Mouse (Mus musculus) liver, adult 2 months (tissue): Measurements from ENCODE around the gene Cenpa. TPM values are rescaled to one million over a fixed set of nuclear protein-coding genes. Genes with fewer than 3 reads are reported as not detected.
A peak's percentile ranks its signal among the peaks of the same experiment; 100 is the strongest.
"Not testable (repeated sequence)": the region's sequence is repeated elsewhere in the genome, so short reads cannot be mapped to it uniquely, and the experiment has no call there.

Experiments used
- DNase-seq: peaks from one replicate; pipeline ENCODE4 v3.0.0-alpha.2; 2011; ENCODE audit warnings: low read depth, low spot score; ENCODE audit errors: extremely low read depth
- H3K27ac ChIP-seq: fragments of 200-500 bp; replicated peaks from 2 replicates; pipeline ENCODE4 v1.5.1; 2012; ENCODE audit warnings: low read depth, mild to moderate bottlenecking, control low read depth, inconsistent platforms, low read length; ENCODE audit not compliant: insufficient read depth
- H3K27me3 ChIP-seq: fragments of 200-500 bp; 2 replicates; pipeline ENCODE4 v1.6.1; 2012; ENCODE audit warnings: mild to moderate bottlenecking, moderate library complexity, low read length, inconsistent platforms; ENCODE audit not compliant: control insufficient read depth, insufficient read depth
- H3K36me3 ChIP-seq: fragments of 200-500 bp; 2 replicates; pipeline ENCODE4 v1.6.1; 2012; ENCODE audit warnings: low read length, inconsistent platforms; ENCODE audit not compliant: control insufficient read depth, insufficient read depth
- H3K4me1 ChIP-seq: fragments of 200-500 bp; 2 replicates; pipeline ENCODE4 v1.6.1; 2011; ENCODE audit warnings: low read length; ENCODE audit not compliant: control insufficient read depth, insufficient read depth
- H3K4me3 ChIP-seq: fragments of 200-500 bp; 2 replicates; pipeline ENCODE4 v1.5.1; 2011; ENCODE audit warnings: low read depth, mild to moderate bottlenecking, control low read depth, low read length, moderate library complexity; ENCODE audit not compliant: insufficient read depth
- H3K79me2 ChIP-seq: fragments of 200-500 bp; 2 replicates; pipeline ENCODE4 v1.6.1; 2012; ENCODE audit warnings: inconsistent platforms, mild to moderate bottlenecking, low read length, moderate library complexity; ENCODE audit not compliant: control insufficient read depth, insufficient read depth
- H3K9ac ChIP-seq: fragments of 200-500 bp; 2 replicates; pipeline ENCODE4 v1.6.1; 2012; ENCODE audit warnings: low read depth, mild to moderate bottlenecking, control low read depth, inconsistent platforms, low read length
- CTCF ChIP-seq: fragments of 200-500 bp; IDR thresholded peaks from 2 replicates; pipeline ENCODE4 v1.5.1; 2011; ENCODE audit warnings: low read depth, low read length, control low read depth
- POLR2A ChIP-seq: fragments of 200-500 bp; IDR thresholded peaks from 2 replicates; pipeline ENCODE4 v1.6.1; 2011; ENCODE audit warnings: low read length, control low read depth; ENCODE audit not compliant: insufficient read depth; ENCODE audit errors: extremely low read depth
- WGBS: fragments of 180-500 bp; shearing (Covaris S2); methylation state at CpG from one replicate; pipeline ENCODE4 v1.1.7; 2018; 5-methylcytosine and 5-hydroxymethylcytosine counted together
- polyA plus RNA-seq: library from polyadenylated mRNA; depleted of rRNA; stranded (reverse); fragments of >200 nt; gene quantifications from 2 replicates; pipeline ENCODE4 v1.2.3, GENCODE M21; 2012
- total RNA-seq: library from RNA; depleted of rRNA; stranded (reverse); fragments of >200 nt; gene quantifications from 2 replicates; pipeline ENCODE4 v1.2.3, GENCODE M21; 2014

The Cenpa gene
- total and polyA plus RNA-seq, 2 experiments, result 5.3 to 8.0 TPM

DNA sequence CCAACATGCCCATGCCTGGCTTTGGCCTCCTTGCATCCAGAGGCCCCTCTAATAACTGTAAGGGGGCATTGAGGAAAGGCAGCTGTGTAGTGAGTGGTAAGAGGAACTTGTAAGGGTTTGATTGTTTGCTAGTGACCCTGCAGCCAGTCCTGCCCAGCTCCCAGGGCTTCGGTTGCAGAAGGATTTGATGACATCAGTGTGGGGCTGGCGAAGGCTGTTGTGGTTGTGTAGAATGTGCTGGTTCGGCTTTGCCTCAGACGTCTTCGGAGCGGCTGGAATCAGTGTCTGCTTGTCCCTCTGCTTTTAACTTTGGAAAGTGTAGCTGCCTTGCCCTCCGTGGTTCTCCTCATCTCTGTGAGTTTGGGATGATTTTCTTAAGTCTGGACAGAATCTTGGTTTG, 10.2 kb downstream of the Cenpa start:
- H3K36me3 ChIP-seq, result no peaks in the 10 kb centered on the region
- no peak overlapping the region for H3K9ac ChIP-seq
- TF ChIP-seq POLR2A, result no peak
- no peak for DNase-seq
- WGBS, result 93% methylated on average over 7 of the region's 7 CpGs
- peaks cover 1% of the 10 kb centered on the region; the same call in 1 of the 2 replicates for H3K4me1 ChIP-seq
- H3K27me3 ChIP-seq, result no peaks in the 10 kb centered on the region
- H3K79me2 ChIP-seq, result no peaks in the 10 kb centered on the region
- no peak overlapping the region for H3K4me3 ChIP-seq
- H3K27ac ChIP-seq, result no peak overlapping the region

DNA sequence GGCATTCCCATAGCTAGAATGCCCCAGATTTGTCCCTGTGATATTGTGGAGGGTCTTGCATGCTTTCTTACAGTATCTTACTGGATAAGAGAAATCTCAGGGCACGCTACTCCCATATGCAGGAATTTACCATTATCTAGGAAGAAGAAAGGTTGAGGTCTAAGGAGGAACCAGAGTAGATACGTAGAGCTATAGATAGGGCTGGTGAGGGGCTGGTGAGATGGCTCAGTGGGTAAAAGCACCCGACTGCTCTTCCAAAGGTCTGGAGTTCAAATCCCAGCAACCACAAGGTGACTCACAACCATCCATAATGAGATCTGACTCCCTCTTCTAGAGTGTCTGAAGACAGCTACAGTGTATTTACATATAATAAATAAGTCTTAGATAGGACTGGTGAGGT, 11.5 kb downstream of the Cenpa start:
- H3K79me2 ChIP-seq, H3K4me1 ChIP-seq, DNase-seq, H3K36me3 ChIP-seq, H3K9ac ChIP-seq, H3K27me3 ChIP-seq, H3K4me3 ChIP-seq, H3K27ac ChIP-seq: not testable (repeated sequence)
- 99% methylated on average over 3 of the region's 3 CpGs for WGBS

DNA sequence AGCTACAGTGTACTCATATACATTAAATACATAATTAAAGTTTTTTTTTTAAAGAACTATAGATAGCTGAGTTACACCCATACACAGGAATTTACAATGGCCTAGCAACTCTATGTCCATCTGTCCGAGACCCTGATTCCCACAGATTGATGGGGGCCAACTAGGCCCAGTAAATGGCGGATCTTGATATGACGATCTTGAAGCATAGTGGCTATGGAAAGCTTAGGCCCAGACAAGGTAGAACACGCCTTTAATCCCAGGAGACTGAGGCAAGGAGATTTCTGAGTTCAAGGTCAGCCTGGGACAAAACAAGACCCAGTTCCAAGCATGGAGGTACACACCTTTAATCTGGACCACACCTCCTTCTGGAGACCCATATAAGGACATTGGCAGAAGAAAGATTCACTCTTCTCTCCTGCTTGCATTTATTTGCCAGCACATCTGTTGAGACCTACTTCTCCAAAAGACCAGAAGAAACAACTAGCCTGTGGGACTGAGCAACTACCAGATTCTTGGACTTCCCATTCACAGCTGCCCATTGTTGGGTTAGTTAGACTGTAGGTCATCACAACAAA, 12.2 kb downstream of the Cenpa start:
- 98% methylated on average over 4 of the region's 4 CpGs for WGBS
- Histone ChIP-seq H3K36me3 (no peaks in the 10 kb centered on the region), H3K27ac (no peak overlapping the region)

DNA sequence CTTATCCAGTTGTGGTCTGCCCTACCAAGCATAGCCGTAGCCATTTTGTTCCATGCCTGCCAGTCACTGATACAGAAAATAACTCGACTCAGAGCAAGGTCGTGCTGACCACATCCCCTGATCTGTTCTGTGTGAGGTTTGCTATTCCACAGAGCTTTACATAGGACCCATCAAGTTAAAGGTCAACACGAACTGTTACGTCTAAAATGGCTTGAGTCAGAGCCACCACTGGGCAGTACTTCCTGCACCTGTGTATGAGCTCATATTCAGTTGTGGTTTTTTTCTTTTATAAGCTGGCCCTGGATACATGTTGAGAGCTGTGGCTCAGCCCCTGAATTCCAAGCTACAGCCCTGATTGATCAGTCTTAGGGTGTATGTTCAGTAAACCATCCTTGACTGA, 13.0 kb downstream of the Cenpa start:
- Histone ChIP-seq H3K36me3 (no peaks in the 10 kb centered on the region), H3K27ac (no peak overlapping the region), H3K9ac (no peak overlapping the region), H3K27me3 (no peaks in the 10 kb centered on the region), H3K4me1 (no peaks in the 10 kb centered on the region), H3K79me2 (no peaks in the 10 kb centered on the region), H3K4me3 (no peak overlapping the region)
- TF ChIP-seq POLR2A (no peak), CTCF (no peak)
- DNase-seq, result no peak
- WGBS, result 76% methylated on average over 5 of the region's 5 CpGs

More for the DNA sequence above, 12.2 kb downstream of the Cenpa start:
- Histone ChIP-seq H3K4me3 (no peak overlapping the region), H3K27me3 (no peaks in the 10 kb centered on the region), H3K4me1 (peaks cover 1% of the 10 kb centered on the region; the same call in 1 of the 2 replicates), H3K79me2 (no peaks in the 10 kb centered on the region), H3K9ac (no peak overlapping the region)
- DNase-seq, result no peak
- TF ChIP-seq POLR2A (no peak), CTCF (no peak)

DNA sequence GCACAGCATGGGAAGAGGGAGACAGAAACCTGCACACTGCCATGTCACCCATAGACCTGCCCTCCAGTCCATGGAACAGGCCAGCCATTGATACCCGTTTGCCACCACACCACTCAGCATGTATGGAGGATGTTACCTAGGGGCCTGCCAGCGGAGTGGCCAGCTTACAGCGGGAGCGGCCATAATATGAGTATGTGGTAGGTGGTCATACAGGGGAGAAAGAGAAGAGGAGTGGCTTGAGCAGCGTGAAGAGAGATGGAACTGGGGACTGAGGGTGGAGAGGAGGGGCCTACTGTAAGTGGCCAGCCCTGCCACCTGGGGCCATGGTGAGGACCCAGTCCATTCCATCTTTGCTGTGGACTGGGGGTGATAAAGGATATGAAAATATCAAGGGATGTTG, 15.4 kb downstream of the Cenpa start:
- WGBS, result 97% methylated on average over 5 of the region's 5 CpGs
- TF ChIP-seq CTCF (no peak), POLR2A (no peak)
- no peaks in the 10 kb centered on the region for H3K27me3 ChIP-seq
- no peaks in the 10 kb centered on the region for H3K4me1 ChIP-seq
- no peak overlapping the region for H3K4me3 ChIP-seq
- DNase-seq, result no peak
- no peak overlapping the region for H3K27ac ChIP-seq
- H3K79me2 ChIP-seq, result no peaks in the 10 kb centered on the region
- H3K36me3 ChIP-seq, result no peaks in the 10 kb centered on the region
- H3K9ac ChIP-seq, result no peak overlapping the region

DNA sequence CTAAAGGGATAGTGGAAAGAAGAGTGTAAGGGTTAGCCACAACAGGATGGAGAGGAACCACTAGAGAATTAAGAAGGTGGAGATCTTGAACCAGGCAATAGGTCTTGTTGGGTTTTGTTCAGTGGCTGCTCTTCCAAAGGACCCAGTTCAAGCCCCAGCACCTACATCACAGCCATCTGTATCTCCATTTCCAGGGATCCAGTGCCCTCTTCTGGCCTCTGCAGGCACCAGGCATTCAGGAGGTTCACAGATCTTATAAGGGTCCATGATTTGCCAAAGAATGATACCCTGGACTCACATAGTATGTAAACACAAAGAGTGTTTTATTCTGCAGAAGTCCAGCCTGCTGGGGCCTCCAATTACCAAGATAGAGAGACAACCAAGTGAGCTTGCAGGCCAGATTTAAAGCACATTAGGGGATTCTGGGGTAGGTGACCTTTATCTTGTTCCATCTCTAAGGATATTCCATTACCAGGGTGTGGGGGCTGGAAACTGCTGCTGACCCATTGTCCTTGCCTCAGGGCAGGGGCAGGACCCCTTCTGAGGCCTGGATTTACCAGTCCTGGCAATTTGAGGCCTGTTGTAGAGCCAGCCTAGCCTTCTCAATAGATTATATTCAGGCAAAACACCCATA, 16.5 kb downstream of the Cenpa start:
- peak; percentile 62 for TF ChIP-seq CTCF
- no peak for TF ChIP-seq POLR2A
- Histone ChIP-seq H3K27ac (no peak overlapping the region), H3K27me3 (no peaks in the 10 kb centered on the region), H3K9ac (no peak overlapping the region), H3K4me3 (no peak overlapping the region), H3K4me1 (no peaks in the 10 kb centered on the region), H3K79me2 (no peaks in the 10 kb centered on the region), H3K36me3 (no peaks in the 10 kb centered on the region)
- no peak for DNase-seq
